13 mouse cellular contexts compared by ENCODE assay signal in the genomic region with DNA sequence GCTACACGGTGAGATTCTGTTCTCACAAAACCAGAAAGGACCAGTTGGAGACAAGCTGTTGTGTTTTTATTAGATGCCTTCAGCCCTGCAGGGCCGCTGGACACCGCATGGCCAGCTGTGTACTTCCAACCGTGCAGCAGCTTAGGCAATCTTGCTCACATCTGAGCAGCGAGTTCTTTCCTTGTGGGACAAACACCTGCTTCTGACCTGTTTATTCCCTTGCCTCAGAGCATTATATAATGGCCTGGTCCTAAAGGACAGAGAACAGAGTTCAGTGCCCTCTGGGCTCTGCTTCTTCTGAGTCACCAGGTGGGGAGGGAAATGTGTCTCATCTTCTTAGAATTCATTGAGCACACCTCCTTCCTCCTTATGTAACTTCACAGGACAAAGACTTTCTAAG. TPM values are rescaled to one million over a fixed set of nuclear protein-coding genes. Genes with fewer than 3 reads are reported as not detected.
DNase-seq lines count a peak whose midpoint lies in the region.
"Had no signal": no experiment of that assay in that cellular context is flagged by ENCODE, and none has a peak within 500 bp of the region (broad histone marks: within the 10 kb centered on the region; RNA-seq: fewer than 3 reads in every experiment).

No protein-coding gene starts in this region.

- intact Hi-C loops in heart, postnatal 14 days (cut with DNase I): no loop called here

- DNase-seq in heart, adult 11 months: peak; percentile 59
- DNase-seq in heart, postnatal 14 days: no peak
- peak; percentile 66 to 88 for DNase-seq in kidney, adult 8-10 months
- DNase-seq in kidney, postnatal 4 days: no peak
- DNase-seq in brain, adult 2 months (ENCODE audit: low read depth, low spot score): peak; percentile 32
- peak; percentile 47 for DNase-seq in kidney, postnatal 14 days
- DNase-seq in spleen, postnatal 4 days (ENCODE audit: low spot score in 2 of 2): no peak
- no peak for DNase-seq in gastrocnemius, adult 18-20 months (ENCODE audit: low spot score)
- DNase-seq: adrenal gland, postnatal 10 days; cerebellum, adult 2 months; cerebellum, postnatal 10 days; gastrocnemius, postnatal 10 days; heart, adult 2 months had no signal

RNA-seq across cellular contexts. Expression of a gene that starts 12.4 kb away (rescaled TPM):
- under 1 TPM; 0.14 to 0.15 TPM for total RNA-seq in heart, postnatal 14 days (2021)
- under 1 TPM; 0.14 to 0.17 TPM for total RNA-seq in gastrocnemius, adult 18-20 months (2021)

Comparison
In these comparisons a context has a peak if more than half of its experiments do, and no peak if none do; other contexts are left out.
1. DNase-seq: peak in heart, adult 11 months (single experiment), kidney, adult 8-10 months (2 of 2), brain, adult 2 months (single experiment) and kidney, postnatal 14 days (single experiment); none in heart, postnatal 14 days (0 of 2), kidney, postnatal 4 days (0 of 2), spleen, postnatal 4 days (0 of 2) and gastrocnemius, adult 18-20 months (single experiment).